Mouse (Mus musculus) gastrocnemius, postnatal 36 days (tissue): ENCODE measurements around the gene Cdc42se1. TPM values are rescaled to one million over a fixed set of nuclear protein-coding genes. Genes with fewer than 3 reads are reported as not detected.

Source experiments
- DNase-seq, 2 experiments: peaks; one replicate each; pipeline ENCODE4 v3.0.0; 2022
- intact Hi-C: fragments of 180-260 bp; cut with DNase I; formaldehyde crosslinking; loops from one replicate; pipeline ENCODE4 v1.15.1; 2025
- total RNA-seq, 2 experiments: library from RNA; stranded (reverse); gene quantifications; 2 replicates each; pipeline ENCODE4 v1.2.3; 2021

Gene Cdc42se1
- total RNA-seq, 2 experiments from 2014 or later = 14.2 to 18.4 TPM

GRCm38 (mm10) chr3:95241498-95241897 is 13.0 kb downstream of the Cdc42se1 start, which contains the start of gene Gm128:
Gene Gm128 (minus strand): TSS chr3:95241598.
- no peak for DNase-seq
- intact Hi-C loops = no loop called here

GRCm38 (mm10) chr3:95243086-95243485 is 14.6 kb downstream of the Cdc42se1 start:
- intact Hi-C loops = no loop called here
- DNase-seq = no peak

GRCm38 (mm10) chr3:95246465-95247231 is 18.1 kb downstream of the Cdc42se1 start:
- no peak for DNase-seq
- intact Hi-C loops = no loop called here

GRCm38 (mm10) chr3:95247660-95248336 is 19.3 kb downstream of the Cdc42se1 start:
- intact Hi-C loops = no loop called here
- no peak for DNase-seq

GRCm38 (mm10) chr3:95250361-95250760 is 21.8 kb downstream of the Cdc42se1 start:
- no peak for DNase-seq
- intact Hi-C loops = loop anchor here (10.0 kb wide), 1 partner anchor 196 kb away; no protein-coding TSS in a partner anchor

GRCm38 (mm10) chr3:95250783-95251424 is 22.4 kb downstream of the Cdc42se1 start, which contains the start of gene Bnipl:
Gene Bnipl (minus strand): TSS chr3:95251193.
- DNase-seq = no peak
- intact Hi-C loops = loop anchor here (10.0 kb wide), 1 partner anchor 196 kb away; no protein-coding TSS in a partner anchor

- DNase-seq = no peak
- intact Hi-C loops = loop anchor here (5.0 to 10.0 kb wide), 2 partner anchors 50 to 202 kb away; no protein-coding TSS in a partner anchor
These were observed 28.4 kb downstream of the Cdc42se1 start for GRCm38 (mm10) chr3:95256931-95257330.

GRCm38 (mm10) chr3:95261975-95262374 is 33.4 kb downstream of the Cdc42se1 start:
- intact Hi-C loops = loop anchor here (5.0 kb wide), 2 partner anchors 40 to 120 kb away; partner anchors contain the start of gene Tnfaip8l2

GRCm38 (mm10) chr3:95263089-95263739 is 34.7 kb downstream of the Cdc42se1 start:
- intact Hi-C loops = loop anchor here (5.0 kb wide), 2 partner anchors 41 to 121 kb away; partner anchors contain the start of gene Tnfaip8l2
- DNase-seq = peak; percentile 69 to 73

More at GRCm38 (mm10) chr3:95261975-95262374, 33.4 kb downstream of the Cdc42se1 start:
- DNase-seq = no peak

GRCm38 (mm10) chr3:95264724-95265123 is 36.2 kb downstream of the Cdc42se1 start:
- intact Hi-C loops = loop anchor here (5.0 kb wide), 2 partner anchors 42 to 122 kb away; partner anchors contain the start of gene Tnfaip8l2
- DNase-seq = no peak

GRCm38 (mm10) chr3:95266052-95266451 is 37.5 kb downstream of the Cdc42se1 start:
- no peak for DNase-seq
- intact Hi-C loops = no loop called here

- no peak for DNase-seq
- intact Hi-C loops = no loop called here
These were observed 39.3 kb downstream of the Cdc42se1 start for GRCm38 (mm10) chr3:95267855-95268254.

- intact Hi-C loops = no loop called here
- DNase-seq = no peak
These were observed 41.3 kb downstream of the Cdc42se1 start for GRCm38 (mm10) chr3:95269789-95270188.

GRCm38 (mm10) chr3:95270766-95271364 is 42.3 kb downstream of the Cdc42se1 start:
- no peak for DNase-seq
- intact Hi-C loops = no loop called here

- no peak for DNase-seq
- intact Hi-C loops = no loop called here
These were observed 44.9 kb downstream of the Cdc42se1 start for GRCm38 (mm10) chr3:95273471-95273870.

GRCm38 (mm10) chr3:95274453-95274852 is 45.9 kb downstream of the Cdc42se1 start:
- DNase-seq = no peak
- intact Hi-C loops = no loop called here

- intact Hi-C loops = no loop called here
- no peak for DNase-seq
These were observed 46.6 kb downstream of the Cdc42se1 start for GRCm38 (mm10) chr3:95275161-95275560.

- intact Hi-C loops = no loop called here
- DNase-seq = no peak
These were observed 47.9 kb downstream of the Cdc42se1 start for GRCm38 (mm10) chr3:95276428-95276934.

GRCm38 (mm10) chr3:95277149-95277551 is 48.6 kb downstream of the Cdc42se1 start:
- no peak for DNase-seq
- intact Hi-C loops = no loop called here
